Mouse (Mus musculus) stomach, embryonic 16.5 days (tissue): ENCODE results near the gene Spg11. TPM values are rescaled to one million over a fixed set of nuclear protein-coding genes. Genes with fewer than 3 reads are reported as not detected.

Experiments used
- ATAC-seq: fragments of 200-750 bp; cut with Nextera tagmentation; 2 replicates; pipeline ENCODE4 v1.8.0; 2017; ENCODE audit warnings: moderate number of reproducible peaks, moderate TSS enrichment; ENCODE audit not compliant: insufficient read depth, low FRiP score
- H3K27ac ChIP-seq: fragments of 300-500 bp; sonication (generic); 2 replicates; pipeline ENCODE4 v1.5.1; 2014; ENCODE audit warnings: low read length
- H3K27me3 ChIP-seq: fragments of 300-500 bp; sonication (generic); 2 replicates; pipeline ENCODE4 v1.6.1; 2014; ENCODE audit warnings: low read length, control low read depth, mixed read lengths; ENCODE audit not compliant: control insufficient read depth, insufficient read depth
- H3K36me3 ChIP-seq: fragments of 300-500 bp; sonication (generic); 2 replicates; pipeline ENCODE4 v1.6.1; 2014; ENCODE audit warnings: low read length; ENCODE audit not compliant: control insufficient read depth, insufficient read depth
- H3K4me1 ChIP-seq: fragments of 300-500 bp; sonication (generic); 2 replicates; pipeline ENCODE4 v1.6.1; 2014; ENCODE audit warnings: low read length, control low read depth, mixed read lengths; ENCODE audit not compliant: control insufficient read depth, insufficient read depth
- H3K4me2 ChIP-seq: fragments of 300-500 bp; sonication (generic); 2 replicates; pipeline ENCODE4 v1.6.1; 2014; ENCODE audit warnings: low read depth, low read length, mixed read lengths
- H3K4me3 ChIP-seq: fragments of 300-500 bp; sonication (generic); replicated peaks from 2 replicates; pipeline ENCODE4 v1.5.1; 2014; ENCODE audit warnings: mild to moderate bottlenecking, low read length
- H3K9ac ChIP-seq: fragments of 300-500 bp; sonication (generic); 2 replicates; pipeline ENCODE4 v1.6.1; 2014; ENCODE audit warnings: low read length
- H3K9me3 ChIP-seq: fragments of 300-500 bp; sonication (generic); replicated peaks from 2 replicates; pipeline ENCODE4 v1.6.1; 2016; ENCODE audit warnings: low read length, control low read depth; ENCODE audit not compliant: control insufficient read depth
- WGBS: fragments of 180-500 bp; shearing (Covaris S2); extraction: QIAGEN DNeasy Blood & Tissue Kit; methylation state at CpG from one replicate; pipeline ENCODE4 v1.1.7; 2014; 5-methylcytosine and 5-hydroxymethylcytosine counted together
- microRNA-seq: library from miRNA; unstranded; fragments of <30 nt; microRNA quantifications from one replicate; pipeline ENCODE4, GENCODE M21; 2016
- polyA plus RNA-seq: library from polyadenylated mRNA; unstranded; fragments of >200 nt; fragmentation: Nextera tagmentation; extraction: Ambion mirVana; gene quantifications from 2 replicates; pipeline ENCODE4 v1.2.1, GENCODE M21; 2015

The Spg11 gene
- polyA plus RNA-seq, 1 experiment from 2014 or later, result 9.7 TPM

- Histone ChIP-seq H3K27me3 (no peaks in the 10 kb centered on the region), H3K9me3 (no peaks in the 10 kb centered on the region), H3K36me3 (no peaks in the 10 kb centered on the region), H3K4me2 (no peak overlapping the region), H3K27ac (no peak overlapping the region), H3K4me1 (no peaks in the 10 kb centered on the region), H3K9ac (no peak overlapping the region), H3K4me3 (no peak overlapping the region)
- no peak for ATAC-seq
- WGBS, result 23% methylated on average over 1 of the region's 1 CpGs
Measured at GRCm38 (mm10) chr2:122018705-122019104, 99.5 kb downstream of the Spg11 start.

- ATAC-seq, result no peak
- H3K27ac ChIP-seq, result no peak overlapping the region
- 84% methylated on average over 7 of the region's 7 CpGs for WGBS
- no peaks in the 10 kb centered on the region for H3K27me3 ChIP-seq
- H3K9ac ChIP-seq, result no peak overlapping the region
- no peaks in the 10 kb centered on the region for H3K4me1 ChIP-seq
- H3K4me2 ChIP-seq, result no peak overlapping the region
- H3K36me3 ChIP-seq, result peaks cover 5% of the 10 kb centered on the region
- no peak overlapping the region for H3K4me3 ChIP-seq
- H3K9me3 ChIP-seq, result no peaks in the 10 kb centered on the region
Measured at GRCm38 (mm10) chr2:122011441-122011840, 106.7 kb downstream of the Spg11 start.

GRCm38 (mm10) chr2:122008832-122009231, 109.4 kb downstream of the Spg11 start:
- Histone ChIP-seq H3K4me2 (no peak overlapping the region), H3K4me3 (no peak overlapping the region), H3K9me3 (no peaks in the 10 kb centered on the region), H3K9ac (no peak overlapping the region), H3K36me3 (peaks cover 5% of the 10 kb centered on the region), H3K4me1 (no peaks in the 10 kb centered on the region), H3K27me3 (no peaks in the 10 kb centered on the region), H3K27ac (no peak overlapping the region)
- no peak for ATAC-seq
- 93% methylated on average over 3 of the region's 3 CpGs for WGBS

Small RNA genes within 50 kb of the gene (microRNA-seq; reads per million reads assigned to microRNA genes)
- gene Gm47314, result 0.50 reads per million

Other genes with a start within 250 kb of the Spg11 start
- 41.3 and 49.1 TPM in 2 replicates for gene Ctdspl2, start 162.4 kb downstream of the Spg11 start, polyA plus RNA-seq
- gene Mageb3, start 162.3 kb downstream of the Spg11 start, polyA plus RNA-seq, result 0.05 and 0.09 TPM in 2 replicates
- 8.9 and 9.5 TPM in 2 replicates for gene Eif3j1, start 89.8 kb downstream of the Spg11 start, polyA plus RNA-seq
- gene B2m, start 29.3 kb upstream of the Spg11 start, polyA plus RNA-seq, result 368 and 395 TPM in 2 replicates
- 0.12 TPM in 2 replicates for gene Trim69, start 42.3 kb upstream of the Spg11 start, polyA plus RNA-seq
- gene Patl2, start 67.8 kb upstream of the Spg11 start, polyA plus RNA-seq, result not detected in 2 replicates
- not detected in 2 replicates for gene Terb2, start 67.9 kb upstream of the Spg11 start, polyA plus RNA-seq
- gene Sord, start 116.4 kb upstream of the Spg11 start, polyA plus RNA-seq, result 50.9 and 52.4 TPM in 2 replicates
- 1.6 and 2.6 TPM in 2 replicates for gene Duox2, start 180.1 kb upstream of the Spg11 start, polyA plus RNA-seq
- gene Duoxa2, start 180.5 kb upstream of the Spg11 start, polyA plus RNA-seq, result 3.4 and 6.1 TPM in 2 replicates
- gene Duoxa1, start 195.3 kb upstream of the Spg11 start, polyA plus RNA-seq, result 11.4 and 17.4 TPM in 2 replicates
- gene Duox1, start 197.3 kb upstream of the Spg11 start, polyA plus RNA-seq, result 2.7 and 4.3 TPM in 2 replicates